Mouse (Mus musculus): ENCODE results near the gene Rtl6.

The Rtl6 gene

DNA sequence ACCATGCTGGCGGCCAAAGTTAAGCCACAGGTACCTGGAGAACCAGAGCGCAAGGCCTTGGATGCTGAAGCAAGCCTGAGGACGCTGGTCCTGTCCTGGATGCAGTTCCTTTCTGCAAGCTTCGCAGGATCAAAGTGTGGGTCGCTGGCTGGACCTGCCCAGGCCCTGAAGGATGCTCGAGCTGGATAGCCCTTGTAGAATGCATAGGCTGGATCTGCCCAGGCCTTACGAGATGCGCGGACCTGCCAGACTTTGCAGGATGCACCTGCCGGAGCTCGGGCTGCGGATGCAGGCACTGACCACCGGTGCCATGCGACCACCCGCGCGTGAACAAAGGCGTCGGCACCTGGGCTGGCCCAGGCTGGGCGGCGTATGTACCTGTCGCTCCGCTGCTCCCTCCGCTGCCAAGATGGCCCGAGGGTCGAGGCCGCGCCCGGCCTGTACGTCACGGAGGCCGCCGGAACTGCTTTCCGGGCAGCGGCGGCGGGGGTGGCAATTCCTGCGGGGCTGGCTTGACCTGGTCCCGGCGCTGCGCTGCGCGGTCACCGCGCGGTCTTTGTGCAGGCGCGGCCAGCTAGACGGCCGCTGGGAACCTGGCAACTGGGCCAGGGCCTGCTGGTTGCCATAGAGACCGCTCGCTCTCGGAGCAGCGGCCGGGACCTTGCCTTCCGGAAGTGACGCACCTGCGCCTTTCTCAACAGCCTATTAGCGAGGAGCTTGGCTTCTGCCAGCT is at the start of gene Rtl6:
Gene Rtl6 (minus strand): TSS at position 635 of the 733 bp plus-strand sequence.
- DNase-seq: peak; percentile 91

DNA sequence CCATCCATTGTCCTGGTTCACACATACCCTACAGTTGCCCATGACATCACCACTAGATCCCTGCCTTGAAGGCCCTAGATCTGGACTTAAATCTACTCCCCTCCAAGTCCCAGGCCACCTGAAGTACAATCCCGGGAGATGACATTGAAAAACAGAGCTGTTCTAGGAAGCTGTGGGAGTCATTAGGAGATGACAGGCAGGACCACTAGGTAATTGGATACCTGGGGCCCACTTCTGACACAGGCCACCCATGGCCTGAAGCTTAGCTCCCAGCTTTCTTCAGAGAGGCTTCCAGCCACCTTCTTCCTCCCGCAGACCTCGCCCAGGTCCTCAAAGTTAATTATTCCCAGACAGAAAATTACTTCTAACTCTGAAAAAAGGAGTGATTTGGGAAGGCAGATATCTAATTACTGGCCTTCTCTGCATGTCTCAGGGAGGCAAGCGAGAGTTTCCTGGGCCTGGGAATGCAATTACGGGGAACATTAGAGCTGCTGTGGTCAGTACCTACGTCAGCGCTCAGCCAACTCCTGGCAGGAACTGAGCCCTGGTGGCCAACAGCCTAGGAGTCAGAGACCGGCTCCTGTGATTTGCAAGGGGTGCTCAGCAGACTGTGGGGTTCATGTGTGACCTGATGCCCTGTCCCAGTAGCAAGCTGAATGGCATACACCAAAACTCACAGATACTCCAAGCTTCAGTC is 45.8 kb upstream of the Rtl6 start:
- no peak for DNase-seq

DNA sequence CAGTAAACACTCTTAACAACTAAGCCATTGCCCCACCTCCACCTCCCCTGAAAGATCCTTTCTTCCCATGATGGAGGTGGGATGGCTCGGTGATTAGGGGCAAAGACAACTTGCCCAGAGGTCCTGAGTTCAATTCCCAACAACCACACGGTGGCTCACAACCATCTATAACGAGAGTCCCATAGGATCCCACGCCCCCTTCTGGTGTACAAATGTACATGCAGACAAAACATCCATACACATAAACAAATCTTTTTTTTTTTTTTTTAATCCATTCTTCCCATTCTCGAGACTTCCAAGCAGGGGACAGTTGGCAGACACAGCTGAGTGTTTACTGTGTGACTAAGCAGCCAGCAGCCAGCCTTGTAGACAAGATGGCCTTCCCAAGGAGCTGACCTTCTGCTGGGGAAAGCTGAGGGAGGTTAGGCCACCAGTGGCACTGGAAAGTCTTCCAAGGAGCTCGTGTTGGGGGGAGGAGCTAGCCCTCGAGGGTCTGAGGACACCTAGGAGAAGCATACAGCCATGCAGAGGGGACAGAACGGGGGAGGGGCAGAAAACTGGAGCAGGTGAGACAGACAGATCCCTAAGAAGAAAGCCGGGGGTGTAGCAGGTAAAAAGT is 43.5 kb upstream of the Rtl6 start:
- DNase-seq: no peak

DNA sequence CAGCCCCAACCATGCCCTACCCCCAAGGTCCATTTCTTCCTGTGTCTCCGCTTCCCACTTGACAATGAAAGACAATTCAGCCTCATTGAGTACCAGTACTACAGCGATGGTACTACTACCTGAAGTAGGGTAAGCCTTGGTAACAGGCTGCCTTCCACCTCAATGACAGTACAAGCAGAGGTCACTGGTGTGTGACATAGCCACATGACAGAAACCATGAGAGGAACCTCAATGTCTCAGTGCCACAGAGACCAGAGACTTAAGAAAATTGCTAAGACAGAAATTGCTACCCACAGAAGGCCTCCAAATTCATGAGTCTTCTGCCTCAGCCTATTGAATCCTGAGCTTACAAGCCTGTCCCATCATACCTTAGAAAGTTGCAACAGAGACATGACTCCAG is 41.3 kb upstream of the Rtl6 start:
- DNase-seq: no peak

DNA sequence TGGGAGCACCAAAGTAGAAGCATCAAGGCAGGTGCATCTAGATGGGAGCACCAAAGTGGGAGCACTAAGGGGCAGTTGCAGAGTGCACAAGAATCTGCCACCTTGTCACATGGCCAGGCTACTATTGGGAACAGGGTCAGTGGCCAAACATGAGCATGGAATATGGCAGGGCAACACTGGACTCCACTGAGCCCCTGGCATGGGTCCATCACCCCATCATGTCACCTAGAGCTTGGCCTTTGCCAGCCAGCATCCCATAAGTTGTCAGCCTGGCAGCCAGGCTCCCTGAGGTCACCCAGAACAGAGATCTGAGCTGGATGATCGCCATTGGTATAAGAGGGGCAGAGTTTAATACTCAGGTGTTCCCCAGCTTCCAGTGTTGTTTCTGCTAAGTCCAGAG is 40.2 kb upstream of the Rtl6 start:
- no peak for DNase-seq

DNA sequence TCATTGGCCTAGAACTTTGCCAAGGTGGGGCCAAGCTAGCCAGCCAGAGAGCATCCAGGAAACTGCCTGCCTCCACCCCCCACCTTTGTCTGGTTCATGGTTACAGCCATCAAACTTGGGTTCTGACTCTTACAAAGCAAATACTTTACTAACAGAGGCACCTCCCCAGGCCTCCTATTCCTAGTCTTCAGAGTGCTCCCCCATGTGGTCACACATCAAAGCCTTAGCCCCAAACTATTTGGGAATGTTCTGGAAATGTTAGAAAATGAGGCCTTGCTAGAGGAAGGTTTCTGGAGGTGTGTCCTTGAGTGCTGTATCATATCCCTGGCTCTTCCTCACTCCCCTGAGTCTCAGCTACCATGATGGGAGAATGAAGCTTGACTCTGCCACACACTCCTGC is 39.4 kb upstream of the Rtl6 start:
- DNase-seq: peak; percentile 20

DNA sequence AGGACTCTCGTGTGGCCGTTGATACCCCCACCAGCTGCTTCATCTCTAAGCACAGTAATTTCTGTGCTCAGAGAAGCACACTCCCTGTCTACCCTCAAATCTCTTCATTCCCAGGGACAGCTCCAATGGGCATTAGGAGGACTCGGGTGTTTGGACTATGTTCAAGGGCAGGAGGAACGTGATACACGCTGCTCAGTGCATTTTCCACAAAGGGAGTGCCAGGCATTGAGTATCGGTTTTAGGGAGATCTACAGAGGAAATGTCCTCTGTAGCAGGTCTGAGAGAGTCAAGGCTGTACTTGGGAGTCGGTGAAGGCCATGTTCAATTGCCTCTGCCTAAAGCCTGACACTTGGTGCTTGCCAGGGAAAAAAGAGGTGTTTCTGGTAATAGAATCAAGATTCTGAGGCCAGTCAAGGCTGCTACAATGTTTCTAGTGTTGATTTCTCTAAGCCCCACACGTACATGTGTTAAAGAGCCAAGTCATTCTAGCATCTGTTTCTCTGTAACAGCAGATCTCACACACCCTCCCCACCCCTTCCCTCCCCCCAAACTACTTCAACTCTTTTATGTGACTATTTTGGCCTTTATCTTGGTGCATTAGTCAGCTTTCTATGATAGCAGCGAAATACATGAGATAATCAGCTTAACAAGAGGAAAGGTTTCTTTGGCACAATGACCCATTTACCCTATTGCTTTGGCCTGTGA is 37.8 kb upstream of the Rtl6 start:
- DNase-seq: no peak

DNA sequence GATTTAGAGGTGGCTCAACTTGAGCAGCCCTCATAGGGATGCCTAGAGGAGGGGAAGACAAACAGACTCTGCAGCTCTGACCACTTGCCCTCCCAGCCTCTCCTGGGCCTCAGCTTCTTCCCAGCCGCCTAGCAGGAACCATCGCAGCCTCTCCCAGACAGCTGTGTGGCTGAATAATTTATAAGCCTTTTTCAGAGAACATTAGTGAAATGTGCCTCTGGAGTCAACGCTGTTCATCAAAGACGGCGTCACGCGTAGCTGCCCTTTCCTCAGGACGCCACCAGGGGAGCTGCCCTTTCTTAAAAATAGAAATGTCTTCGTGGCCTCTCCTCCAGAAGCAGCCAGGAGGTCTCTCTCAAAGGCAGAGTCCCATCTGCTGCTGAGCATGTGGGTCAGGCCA is 35.9 kb upstream of the Rtl6 start:
- peak; percentile 54 for DNase-seq

DNA sequence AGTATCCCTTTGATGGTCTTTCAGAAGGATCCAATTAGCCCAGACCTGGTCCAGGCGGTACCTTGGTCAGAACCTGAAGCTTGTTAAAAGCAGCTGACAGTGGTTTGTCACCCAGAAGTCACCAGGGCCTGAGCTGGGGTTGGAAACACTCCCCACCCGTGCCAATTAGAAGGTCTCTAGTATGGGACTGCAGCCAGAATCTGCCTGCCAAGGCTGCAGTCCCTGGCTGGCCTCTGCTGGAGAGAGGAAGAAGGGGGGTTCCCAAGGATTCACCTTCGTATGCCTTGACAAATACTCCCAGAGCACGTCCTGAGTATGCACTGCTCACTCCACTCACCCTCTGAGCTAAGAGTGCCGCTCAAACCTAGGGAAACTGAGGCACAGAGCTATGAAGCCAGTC is 34.6 kb upstream of the Rtl6 start:
- DNase-seq: no peak

DNA sequence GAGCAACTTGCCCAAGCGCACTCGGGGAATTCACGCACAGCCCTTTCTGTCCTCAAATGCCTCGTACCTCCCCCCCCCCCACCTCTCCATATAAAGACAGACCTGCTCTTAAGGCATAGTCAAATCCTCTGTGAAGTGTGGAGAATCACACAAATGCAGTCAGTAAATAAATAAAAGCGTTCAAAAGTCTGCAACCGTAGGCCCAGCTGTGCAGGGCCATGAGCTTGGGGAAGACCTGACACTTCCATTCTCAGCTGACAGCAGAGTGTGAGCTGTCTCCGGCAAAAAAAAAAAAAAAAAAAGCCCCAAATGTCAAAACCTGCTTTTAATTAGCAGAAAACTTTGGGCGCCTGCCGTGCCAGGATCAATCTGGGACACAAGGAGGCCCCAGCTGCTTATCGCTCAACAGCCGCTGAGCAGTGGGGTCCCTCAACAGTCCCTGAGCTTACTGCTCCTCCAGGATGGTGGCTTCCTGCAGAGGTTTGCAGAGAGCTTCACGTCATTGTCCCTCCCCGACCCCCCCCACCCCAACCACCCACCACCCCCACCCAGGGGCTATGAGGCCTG is 34.0 kb upstream of the Rtl6 start:
- DNase-seq: no peak

DNA sequence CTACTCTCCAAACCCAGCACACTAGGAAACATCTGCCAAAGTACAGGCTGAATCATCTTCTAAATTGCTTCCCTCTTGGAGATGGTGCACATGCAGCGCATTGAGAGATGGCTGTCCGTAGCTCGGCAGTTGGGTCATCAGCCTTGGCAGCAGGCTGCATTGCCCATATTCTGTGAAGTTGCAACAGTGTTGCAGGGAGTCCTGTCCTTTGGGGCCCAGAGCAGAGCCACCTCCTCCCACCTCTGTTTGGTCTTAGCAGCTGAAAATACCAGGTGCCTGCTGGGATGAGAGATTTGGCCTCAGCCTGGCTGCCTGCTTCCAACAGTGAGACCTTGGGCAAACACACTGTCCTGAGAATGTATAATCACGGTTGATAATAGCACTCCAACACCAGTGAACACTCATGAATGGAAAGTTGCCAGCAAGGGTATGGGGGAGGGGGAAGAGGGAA is 30.8 kb upstream of the Rtl6 start:
- DNase-seq: no peak

DNA sequence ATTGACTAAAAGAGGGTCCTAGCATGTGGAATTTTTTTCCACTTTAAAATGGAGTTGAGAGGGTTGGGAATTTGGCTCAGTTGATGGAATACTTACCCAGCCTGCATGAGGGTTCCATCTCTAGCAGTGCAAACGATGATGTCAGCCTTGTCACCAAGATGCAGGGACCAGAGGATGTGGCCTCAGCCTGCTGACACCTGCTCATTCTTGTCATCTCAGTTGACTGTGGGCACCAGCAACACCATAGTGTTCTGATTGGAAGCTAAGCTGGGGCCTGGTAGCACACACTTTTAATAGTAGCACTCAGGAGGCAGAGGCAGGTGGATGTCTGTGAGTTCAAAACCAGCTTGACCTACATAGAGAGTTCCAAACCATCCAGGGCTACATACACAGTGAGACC is 21.0 kb upstream of the Rtl6 start:
- DNase-seq: no peak

DNA sequence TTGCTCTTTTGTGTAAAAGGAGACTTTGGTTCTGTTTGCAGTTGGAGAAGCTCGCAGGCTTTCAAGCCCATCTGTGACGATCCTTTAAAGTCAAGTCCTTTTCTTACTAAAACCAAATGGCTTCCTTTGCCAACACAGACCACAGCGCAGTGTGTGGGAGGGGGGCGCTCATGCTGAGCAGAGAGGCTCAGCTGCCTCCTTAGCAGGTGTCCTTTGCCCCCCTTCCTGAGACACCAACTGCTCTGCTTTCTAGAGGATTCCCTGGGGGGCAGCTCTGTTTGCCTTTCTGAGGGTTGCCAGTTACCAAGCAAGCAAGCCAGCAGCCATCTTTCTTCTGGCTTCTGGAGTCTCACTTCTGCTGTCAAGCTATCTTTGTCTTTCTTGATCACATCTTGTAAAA is 19.4 kb upstream of the Rtl6 start:
- DNase-seq: no peak

DNA sequence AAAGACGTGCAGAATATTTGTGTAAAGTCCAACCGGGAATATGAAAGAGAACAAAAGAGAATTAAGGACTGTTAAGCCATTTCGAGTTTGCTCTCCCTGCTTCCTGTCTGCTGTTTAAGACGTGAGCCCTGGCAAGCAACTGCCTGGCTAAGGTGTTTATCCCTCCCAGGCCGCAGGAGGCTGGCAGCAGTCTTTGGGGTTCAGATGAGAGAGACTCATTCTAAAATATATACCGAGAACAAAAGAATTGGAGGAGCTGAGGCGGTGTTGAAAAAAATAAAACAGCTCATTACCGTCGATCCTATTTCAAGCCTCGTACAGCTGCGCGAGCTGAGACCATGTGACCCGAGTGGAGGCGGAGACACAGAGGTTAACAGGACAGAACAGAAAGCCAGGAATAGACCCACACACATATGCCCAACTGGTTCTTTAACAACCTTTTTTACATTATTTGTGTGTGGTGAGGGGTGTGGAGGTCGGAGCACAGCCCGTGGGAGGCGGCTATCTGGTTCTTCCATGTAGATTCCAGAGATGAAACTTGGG is 9.0 kb upstream of the Rtl6 start:
- DNase-seq: peak; percentile 22

DNA sequence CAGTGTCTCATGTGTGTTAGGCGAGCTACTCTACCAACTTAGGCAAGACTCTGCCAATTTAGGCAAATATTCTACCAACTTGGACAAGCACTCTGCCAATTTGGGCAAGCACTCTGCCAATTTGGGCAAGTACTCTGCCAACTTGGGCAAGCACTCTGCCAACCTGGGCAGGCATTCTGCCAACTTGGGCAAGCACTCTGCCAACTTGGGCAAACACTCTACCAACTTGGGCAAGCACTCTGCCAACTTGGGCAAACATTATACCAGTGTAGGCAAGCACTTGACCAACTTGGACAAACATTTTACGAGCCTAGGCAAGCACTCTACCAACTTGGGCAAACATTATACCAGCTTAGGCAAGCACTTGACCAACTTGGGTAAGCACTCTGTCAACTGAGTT is 3.9 kb upstream of the Rtl6 start:
- DNase-seq: no peak

DNA sequence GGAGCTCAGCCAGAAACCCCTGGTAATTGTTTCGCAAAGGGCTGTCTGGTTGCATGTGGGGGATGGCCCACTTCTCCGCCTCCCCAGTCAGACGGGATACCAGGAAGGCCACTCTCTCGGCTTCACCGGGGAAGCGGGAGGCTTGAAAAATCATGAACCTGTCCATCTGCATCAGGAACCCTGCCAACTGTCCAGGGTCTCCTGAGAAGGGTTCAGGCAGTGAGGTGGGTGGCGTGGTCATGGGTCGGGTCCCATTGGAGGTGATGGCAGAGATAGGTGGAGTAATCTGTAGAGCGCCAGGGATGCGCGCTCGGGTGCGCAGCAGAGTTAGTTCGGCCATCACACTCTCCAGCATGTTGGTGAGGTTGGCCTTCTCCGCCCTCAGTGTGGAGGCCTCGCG is 949 bp downstream of the Rtl6 start:
- no peak for DNase-seq

DNA sequence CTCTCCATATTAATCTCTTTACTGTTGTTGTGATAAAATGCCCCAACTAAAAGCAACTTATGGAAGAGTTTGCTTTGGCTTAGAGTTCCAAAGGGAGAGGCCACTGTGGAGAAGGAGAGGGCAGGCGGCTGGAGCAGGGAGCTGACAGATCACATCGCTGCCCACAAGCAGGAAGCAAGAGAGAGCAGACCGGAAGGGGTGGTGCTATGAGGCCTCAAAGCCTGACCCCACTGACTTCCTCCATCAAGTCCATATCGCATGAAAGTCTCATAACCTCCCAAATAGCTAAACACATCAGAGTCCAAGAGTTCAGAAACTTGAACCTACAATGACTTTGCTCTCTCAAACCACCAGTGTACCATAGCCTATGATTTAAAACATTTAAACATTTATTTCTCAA is 6.6 kb downstream of the Rtl6 start:
- no peak for DNase-seq

DNA sequence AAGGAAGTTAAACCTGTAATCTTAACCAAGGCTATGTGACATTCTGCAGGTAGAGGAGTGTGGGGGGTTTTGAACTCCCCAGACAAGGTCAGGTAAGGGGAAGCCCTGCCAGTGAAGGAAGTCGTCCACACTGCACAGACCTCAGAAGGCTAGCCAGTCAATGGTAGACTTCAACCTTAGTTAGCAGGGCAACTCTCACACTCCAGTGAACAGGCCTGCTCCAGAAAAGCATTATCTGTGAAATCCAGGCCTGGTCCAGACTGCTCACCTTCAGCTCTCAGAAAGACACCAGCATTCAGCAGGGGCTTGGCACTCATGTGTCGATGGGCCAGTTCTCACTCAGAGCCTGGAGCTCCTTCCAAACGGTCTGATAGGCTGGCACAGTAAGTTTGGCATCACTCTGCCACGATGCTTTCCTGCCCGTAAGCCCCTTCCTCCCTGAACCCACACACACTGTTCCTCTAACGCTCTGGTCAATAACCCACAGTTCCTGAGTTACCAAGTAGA is 8.3 kb downstream of the Rtl6 start:
- no peak for DNase-seq

DNA sequence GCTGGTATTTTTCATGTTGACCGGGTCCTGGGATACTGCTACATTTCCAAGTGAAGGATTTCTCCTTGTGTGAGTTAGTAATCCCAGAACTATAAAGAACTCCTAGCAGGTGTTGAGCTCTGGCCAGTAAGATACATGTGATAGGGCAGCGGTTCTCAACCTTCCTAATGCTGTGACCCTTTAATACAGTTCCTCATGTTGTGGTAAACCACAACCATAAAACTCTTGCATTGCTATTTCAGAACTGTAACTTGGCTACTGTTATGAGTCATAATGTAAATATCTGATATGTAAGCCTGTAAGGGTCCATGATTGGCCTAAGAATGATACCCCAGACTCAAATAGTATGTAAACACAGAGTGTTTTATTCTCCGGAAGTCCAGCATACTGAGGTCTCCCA is 11.6 kb downstream of the Rtl6 start:
- DNase-seq: no peak

DNA sequence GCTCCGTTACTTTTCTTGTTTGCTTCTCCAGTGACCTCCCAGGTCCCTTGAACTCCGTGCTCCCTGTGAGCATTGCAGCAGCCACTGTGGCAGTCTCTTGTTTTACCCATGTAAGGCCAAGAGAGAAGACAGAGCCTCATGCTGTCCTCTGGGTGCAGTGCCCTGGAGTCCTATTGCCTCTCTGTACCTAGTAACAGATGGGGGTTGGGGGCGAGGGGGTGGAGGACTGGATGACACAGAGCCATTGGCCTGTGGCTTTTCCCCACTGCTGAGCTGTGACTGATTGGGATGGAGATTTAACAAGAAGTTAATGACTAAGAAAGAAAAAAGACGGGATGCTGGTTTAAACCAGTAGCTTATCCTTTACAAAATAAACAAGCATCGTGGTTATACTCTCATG is 16.4 kb downstream of the Rtl6 start:
- DNase-seq: no peak

DNA sequence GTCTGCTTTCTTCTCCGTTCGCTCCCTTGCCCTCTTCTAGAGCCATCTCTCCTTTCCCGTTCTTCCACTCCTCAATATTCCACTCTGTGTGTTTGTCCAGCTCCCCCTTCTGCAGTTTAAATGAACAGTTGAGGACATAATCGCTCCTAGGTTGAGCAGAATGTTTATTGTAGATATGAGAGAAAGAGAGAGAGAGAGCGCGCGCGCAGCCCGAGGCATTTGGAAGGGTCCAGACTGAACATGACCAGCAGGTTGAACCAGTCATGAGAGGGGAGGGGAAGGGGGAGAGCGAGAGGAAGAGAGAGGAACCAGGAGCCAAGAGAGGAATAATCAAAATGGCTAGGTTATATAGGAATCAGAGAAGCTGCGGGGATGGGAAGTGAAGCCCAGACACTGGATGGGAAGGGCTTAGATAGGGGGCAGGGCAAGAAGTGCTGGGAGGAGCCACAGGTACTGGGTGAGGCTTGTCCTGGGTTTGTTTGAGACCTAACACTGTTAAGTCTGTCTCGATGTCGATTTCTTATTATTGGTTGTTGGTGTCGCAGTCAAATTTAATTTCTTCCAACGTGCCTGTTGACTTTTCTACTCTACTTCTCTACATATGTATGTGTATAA is 18.5 kb downstream of the Rtl6 start:
- DNase-seq: no peak

DNA sequence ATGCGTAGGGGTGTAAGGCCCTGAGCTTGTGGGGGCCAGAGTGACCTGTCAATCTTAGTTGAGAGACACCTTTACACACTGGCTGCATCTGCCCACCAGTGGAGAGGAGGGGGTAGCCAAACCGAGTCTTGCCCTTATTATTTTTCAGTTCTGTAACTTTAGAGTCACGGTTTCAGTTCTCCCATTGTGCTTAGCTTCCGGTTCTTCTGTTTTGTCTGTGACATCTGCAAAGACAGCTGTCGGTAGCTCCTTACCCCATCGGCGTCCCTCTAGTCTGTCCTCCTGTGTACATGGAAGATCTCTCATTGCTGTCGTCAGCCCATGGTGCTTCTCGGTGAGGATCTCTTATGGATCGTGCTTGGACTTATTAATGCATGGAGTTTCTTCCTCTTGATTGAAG is 20.5 kb downstream of the Rtl6 start:
- DNase-seq: no peak

Data from lung, postnatal 10 days (tissue).